Mouse (Mus musculus): ENCODE measurements around the gene Mroh2a. TPM values are rescaled to one million over a fixed set of nuclear protein-coding genes. Genes with fewer than 3 reads are reported as not detected.

Mroh2a gene
- polyA plus RNA-seq, 1 experiment from 2014 or later, result 1.0 TPM

DNA sequence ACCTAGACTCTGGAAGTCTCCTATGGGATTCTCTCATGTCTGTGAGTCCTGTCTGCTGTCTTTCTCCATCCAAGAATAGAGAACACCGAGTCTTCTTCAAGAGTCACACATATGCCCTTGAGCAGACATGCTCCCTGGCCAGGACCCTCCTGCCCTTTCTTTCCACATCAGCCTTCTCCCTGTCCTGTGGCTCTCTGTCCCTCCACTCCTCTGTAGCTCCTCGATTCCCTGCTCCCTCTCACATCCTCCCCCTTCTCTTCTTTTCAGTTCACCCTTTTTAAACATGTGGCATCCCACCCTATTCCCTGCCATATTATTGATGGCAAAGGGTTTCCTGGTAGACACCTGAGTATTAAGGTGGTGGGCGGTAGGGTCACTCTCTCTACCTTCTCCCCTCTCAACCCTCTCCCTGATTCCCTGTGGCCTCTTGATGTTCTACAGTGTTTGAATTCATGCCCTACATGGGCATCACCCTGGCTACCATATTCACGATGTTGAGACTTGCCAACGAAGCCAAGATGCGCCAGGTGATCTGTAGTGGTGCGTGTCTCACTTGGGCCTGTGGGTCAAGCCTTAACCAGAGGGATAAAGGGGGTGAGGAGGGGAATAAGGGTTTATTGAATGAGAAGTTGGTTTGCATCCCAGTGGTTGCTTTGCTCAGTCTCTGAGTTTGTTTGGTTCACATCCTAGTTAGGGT, 5.2 kb downstream of the Mroh2a start:
- 70% methylated on average over 7 of the region's 7 CpGs for WGBS
- H3K4me2 ChIP-seq (replicated peaks), result no peak overlapping the region
- H3K4me1 ChIP-seq, result no peaks in the 10 kb centered on the region
- no peak for ATAC-seq (ENCODE audit: low FRiP score, low read depth)
- peaks cover 97% of the 10 kb centered on the region for H3K9me3 ChIP-seq
- H3K27me3 ChIP-seq, result no peaks in the 10 kb centered on the region
- no peak overlapping the region for H3K4me3 ChIP-seq
- no peak overlapping the region for H3K27ac ChIP-seq
- no peak overlapping the region for H3K9ac ChIP-seq
- H3K36me3 ChIP-seq, result no peaks in the 10 kb centered on the region

- Histone ChIP-seq H3K4me2 (replicated peaks) (no peak overlapping the region), H3K36me3 (no peaks in the 10 kb centered on the region), H3K4me1 (no peaks in the 10 kb centered on the region), H3K9me3 (peaks cover 97% of the 10 kb centered on the region), H3K27ac (no peak overlapping the region), H3K4me3 (no peak overlapping the region), H3K27me3 (no peaks in the 10 kb centered on the region), H3K9ac (no peak overlapping the region)
- 57% methylated on average over 3 of the region's 3 CpGs for WGBS
- ATAC-seq (ENCODE audit: low FRiP score, low read depth), result no peak
These were observed 6.0 kb downstream of the Mroh2a start for GRCm38 (mm10) chr1:88232664-88233380.

- no peak overlapping the region for H3K9ac ChIP-seq
- no peaks in the 10 kb centered on the region for H3K4me1 ChIP-seq
- no peaks in the 10 kb centered on the region for H3K27me3 ChIP-seq
- H3K27ac ChIP-seq, result no peak overlapping the region
- no peak overlapping the region for H3K4me3 ChIP-seq
- 70% methylated on average over 14 of the region's 14 CpGs for WGBS
- no peaks in the 10 kb centered on the region for H3K36me3 ChIP-seq
- ATAC-seq (ENCODE audit: low FRiP score, low read depth), result no peak
- H3K4me2 ChIP-seq (replicated peaks), result no peak overlapping the region
- peaks cover 97% of the 10 kb centered on the region for H3K9me3 ChIP-seq
These were observed 6.8 kb downstream of the Mroh2a start for GRCm38 (mm10) chr1:88233421-88234247.

DNA sequence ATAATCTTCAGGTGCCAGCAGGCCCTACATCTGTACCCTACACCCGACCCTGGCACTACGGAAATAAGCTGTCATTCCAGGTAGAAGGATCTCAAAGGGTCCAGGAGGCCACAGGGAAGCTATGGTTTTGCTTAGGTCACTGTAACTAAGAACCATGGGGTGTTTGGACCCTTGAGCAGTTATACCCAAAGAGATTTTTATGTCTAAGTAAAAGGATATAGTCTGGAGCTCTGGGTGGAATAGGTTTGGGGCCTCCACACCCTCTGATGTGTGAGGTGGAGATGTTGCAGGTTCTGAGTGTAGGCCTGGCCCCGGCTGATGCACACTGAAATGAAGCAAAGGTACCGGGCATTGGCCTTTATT, 7.4 kb downstream of the Mroh2a start:
- H3K4me2 ChIP-seq (replicated peaks), result no peak overlapping the region
- H3K9me3 ChIP-seq, result peaks cover 97% of the 10 kb centered on the region
- no peaks in the 10 kb centered on the region for H3K4me1 ChIP-seq
- 65% methylated on average over 4 of the region's 4 CpGs for WGBS
- no peak overlapping the region for H3K9ac ChIP-seq
- H3K36me3 ChIP-seq, result no peaks in the 10 kb centered on the region
- H3K27me3 ChIP-seq, result no peaks in the 10 kb centered on the region
- no peak overlapping the region for H3K27ac ChIP-seq
- no peak overlapping the region for H3K4me3 ChIP-seq
- ATAC-seq (ENCODE audit: low FRiP score, low read depth), result no peak

DNA sequence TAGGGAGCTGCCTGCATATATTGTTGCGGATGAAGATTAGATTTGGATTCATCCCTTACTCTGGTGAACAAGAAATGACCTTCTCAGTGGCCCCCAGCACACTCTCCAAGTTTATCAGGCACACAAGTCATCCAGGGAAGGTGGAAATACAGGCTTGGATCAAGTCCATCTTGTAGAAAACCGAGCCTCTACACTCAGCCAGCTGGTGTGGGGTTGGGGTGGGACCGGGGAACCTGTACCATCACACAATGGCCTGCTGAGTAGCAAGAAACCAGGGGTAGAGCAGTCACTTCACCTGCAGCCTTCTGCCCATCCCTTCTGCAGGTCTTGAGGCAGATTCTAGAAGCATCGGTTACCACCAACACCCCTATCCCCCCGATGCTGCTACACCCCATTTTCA, 7.9 kb downstream of the Mroh2a start:
- no peak overlapping the region for H3K4me2 ChIP-seq (replicated peaks)

GRCm38 (mm10) chr1:88235046-88235893, 8.5 kb downstream of the Mroh2a start:
- no peak overlapping the region for H3K9ac ChIP-seq
- H3K4me2 ChIP-seq (replicated peaks), result no peak overlapping the region
- no peaks in the 10 kb centered on the region for H3K36me3 ChIP-seq
- 65% methylated on average over 11 of the region's 11 CpGs for WGBS
- 0 out of 2 replicates have a peak, but pooled peaks have one; percentile 1 for ATAC-seq (ENCODE audit: low FRiP score, low read depth)
- no peaks in the 10 kb centered on the region for H3K4me1 ChIP-seq
- no peak overlapping the region for H3K27ac ChIP-seq
- H3K4me3 ChIP-seq, result no peak overlapping the region
- peaks cover 97% of the 10 kb centered on the region for H3K9me3 ChIP-seq
- H3K27me3 ChIP-seq, result no peaks in the 10 kb centered on the region

More for the DNA sequence above, 7.9 kb downstream of the Mroh2a start:
- Histone ChIP-seq H3K27me3 (no peaks in the 10 kb centered on the region), H3K9ac (no peak overlapping the region), H3K4me1 (no peaks in the 10 kb centered on the region), H3K9me3 (peaks cover 97% of the 10 kb centered on the region), H3K4me3 (no peak overlapping the region), H3K36me3 (no peaks in the 10 kb centered on the region), H3K27ac (no peak overlapping the region)
- no peak for ATAC-seq (ENCODE audit: low FRiP score, low read depth)
- WGBS, result 44% methylated on average over 5 of the region's 5 CpGs

- H3K36me3 ChIP-seq, result no peaks in the 10 kb centered on the region
- no peak overlapping the region for H3K4me3 ChIP-seq
- H3K9me3 ChIP-seq, result peaks cover 97% of the 10 kb centered on the region
- no peaks in the 10 kb centered on the region for H3K27me3 ChIP-seq
- WGBS, result 67% methylated on average over 4 of the region's 4 CpGs
- H3K9ac ChIP-seq, result no peak overlapping the region
- no peak overlapping the region for H3K27ac ChIP-seq
- no peak for ATAC-seq (ENCODE audit: low FRiP score, low read depth)
- no peak overlapping the region for H3K4me2 ChIP-seq (replicated peaks)
- H3K4me1 ChIP-seq, result no peaks in the 10 kb centered on the region
These were observed 9.2 kb downstream of the Mroh2a start for GRCm38 (mm10) chr1:88235894-88236415.

GRCm38 (mm10) chr1:88237311-88237710, 10.5 kb downstream of the Mroh2a start:
- H3K4me2 ChIP-seq (replicated peaks), result no peak overlapping the region
- H3K9me3 ChIP-seq, result peaks cover 95% of the 10 kb centered on the region
- no peak overlapping the region for H3K27ac ChIP-seq
- H3K9ac ChIP-seq, result no peak overlapping the region
- no peaks in the 10 kb centered on the region for H3K4me1 ChIP-seq
- no peaks in the 10 kb centered on the region for H3K27me3 ChIP-seq
- 79% methylated on average over 5 of the region's 5 CpGs for WGBS
- H3K36me3 ChIP-seq, result no peaks in the 10 kb centered on the region
- no peak for ATAC-seq (ENCODE audit: low FRiP score, low read depth)
- no peak overlapping the region for H3K4me3 ChIP-seq

DNA sequence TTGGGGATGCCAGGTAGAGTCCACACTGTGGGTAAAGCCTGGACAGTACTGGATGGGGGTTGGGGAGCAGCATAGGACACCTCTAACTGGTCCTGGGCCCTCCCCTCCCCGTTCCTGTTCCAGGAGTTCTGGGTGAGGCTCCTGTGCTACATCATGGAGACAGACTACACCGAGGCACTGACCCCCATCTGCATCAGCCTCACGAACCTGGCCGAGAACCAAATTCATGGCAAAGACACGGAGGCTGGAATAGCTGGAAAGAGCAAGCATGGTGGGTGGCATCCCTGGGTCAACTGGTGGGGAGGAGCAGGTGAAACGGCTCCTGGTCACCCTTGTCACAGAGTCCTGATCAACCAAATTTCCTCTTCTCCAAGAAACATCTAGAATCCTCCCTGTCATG, 12.0 kb downstream of the Mroh2a start:
- H3K9ac ChIP-seq, result no peak overlapping the region
- no peak overlapping the region for H3K27ac ChIP-seq
- peaks cover 94% of the 10 kb centered on the region for H3K9me3 ChIP-seq
- WGBS, result 79% methylated on average over 6 of the region's 6 CpGs
- ATAC-seq (ENCODE audit: low FRiP score, low read depth), result no peak
- H3K4me2 ChIP-seq (replicated peaks), result no peak overlapping the region
- H3K4me1 ChIP-seq, result no peaks in the 10 kb centered on the region
- no peaks in the 10 kb centered on the region for H3K36me3 ChIP-seq
- no peak overlapping the region for H3K4me3 ChIP-seq
- no peaks in the 10 kb centered on the region for H3K27me3 ChIP-seq

DNA sequence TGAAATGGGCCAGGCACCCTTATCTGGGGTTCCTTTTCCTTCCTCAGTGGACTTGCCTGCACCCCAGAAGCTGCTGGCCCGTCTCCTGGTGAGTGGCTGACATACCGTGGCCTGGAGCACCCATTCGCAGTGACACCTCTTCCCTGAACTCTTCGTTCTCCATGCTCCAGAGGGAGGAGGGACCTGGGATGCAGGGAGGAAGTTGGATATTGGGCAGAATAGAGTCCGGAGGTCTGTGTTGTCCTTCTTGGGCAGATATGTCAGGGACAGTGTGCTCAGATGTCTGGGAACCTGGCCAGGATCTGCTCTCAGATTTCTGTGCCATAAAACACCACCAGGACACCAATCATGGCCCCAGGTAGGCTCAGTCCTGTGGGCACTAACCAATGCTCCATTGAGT, 13.3 kb downstream of the Mroh2a start:
- H3K27ac ChIP-seq, result no peak overlapping the region
- H3K27me3 ChIP-seq, result no peaks in the 10 kb centered on the region
- H3K4me2 ChIP-seq (replicated peaks), result no peak overlapping the region
- no peaks in the 10 kb centered on the region for H3K4me1 ChIP-seq
- no peak for ATAC-seq (ENCODE audit: low FRiP score, low read depth)
- H3K9me3 ChIP-seq, result peaks cover 94% of the 10 kb centered on the region
- H3K4me3 ChIP-seq, result no peak overlapping the region
- H3K9ac ChIP-seq, result no peak overlapping the region
- no peaks in the 10 kb centered on the region for H3K36me3 ChIP-seq
- 73% methylated on average over 5 of the region's 5 CpGs for WGBS

GRCm38 (mm10) chr1:88240579-88240978, 13.8 kb downstream of the Mroh2a start:
- 70% methylated on average over 4 of the region's 4 CpGs for WGBS
- Histone ChIP-seq H3K27me3 (no peaks in the 10 kb centered on the region), H3K36me3 (no peaks in the 10 kb centered on the region), H3K4me1 (no peaks in the 10 kb centered on the region), H3K27ac (no peak overlapping the region), H3K9ac (no peak overlapping the region), H3K4me2 (replicated peaks) (no peak overlapping the region), H3K9me3 (peaks cover 94% of the 10 kb centered on the region), H3K4me3 (no peak overlapping the region)
- no peak for ATAC-seq (ENCODE audit: low FRiP score, low read depth)
